Mouse (Mus musculus): ENCODE results near the gene Gnai1.

Gnai1 gene

DNA sequence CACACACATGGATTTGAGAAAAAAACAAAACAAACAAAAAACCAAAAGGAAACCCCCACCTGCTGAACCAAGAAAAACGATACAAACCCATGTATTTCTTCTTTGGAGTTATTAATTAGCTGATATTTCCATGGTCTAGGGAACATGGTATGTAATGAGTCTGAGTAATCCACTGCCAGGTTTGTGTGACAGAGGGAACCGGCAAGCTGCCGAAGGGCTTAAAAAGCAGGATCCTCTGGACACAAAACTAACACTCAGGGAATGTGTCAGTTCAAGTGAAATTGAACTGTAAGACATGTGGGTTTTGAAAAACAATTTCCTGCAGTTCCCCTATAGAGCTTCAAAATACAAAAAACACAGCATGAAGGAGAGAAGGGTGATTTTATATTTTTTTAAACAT, 72.1 kb downstream of the Gnai1 start:
- no peak for DNase-seq (ENCODE audit: low spot score)

DNA sequence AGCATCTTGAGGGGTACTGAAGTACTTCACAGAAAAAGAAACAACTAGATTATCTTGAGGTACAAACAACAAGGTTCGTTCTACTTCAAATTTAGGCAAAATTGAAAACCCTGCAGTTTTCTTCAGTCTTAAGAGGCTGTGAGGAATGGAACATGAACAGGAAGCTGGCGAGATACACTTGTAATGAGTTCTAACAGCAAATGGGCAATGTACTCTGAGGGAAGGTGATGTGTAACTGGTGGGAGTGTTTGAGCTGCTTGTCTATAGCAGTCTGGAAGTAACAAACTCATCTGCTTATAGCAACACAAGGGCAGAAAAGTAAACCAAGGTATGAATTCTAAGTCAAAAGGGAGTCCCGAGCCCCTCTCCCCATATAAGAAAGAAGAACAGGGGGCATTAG, 78.1 kb downstream of the Gnai1 start:
- DNase-seq (ENCODE audit: low spot score): no peak

DNA sequence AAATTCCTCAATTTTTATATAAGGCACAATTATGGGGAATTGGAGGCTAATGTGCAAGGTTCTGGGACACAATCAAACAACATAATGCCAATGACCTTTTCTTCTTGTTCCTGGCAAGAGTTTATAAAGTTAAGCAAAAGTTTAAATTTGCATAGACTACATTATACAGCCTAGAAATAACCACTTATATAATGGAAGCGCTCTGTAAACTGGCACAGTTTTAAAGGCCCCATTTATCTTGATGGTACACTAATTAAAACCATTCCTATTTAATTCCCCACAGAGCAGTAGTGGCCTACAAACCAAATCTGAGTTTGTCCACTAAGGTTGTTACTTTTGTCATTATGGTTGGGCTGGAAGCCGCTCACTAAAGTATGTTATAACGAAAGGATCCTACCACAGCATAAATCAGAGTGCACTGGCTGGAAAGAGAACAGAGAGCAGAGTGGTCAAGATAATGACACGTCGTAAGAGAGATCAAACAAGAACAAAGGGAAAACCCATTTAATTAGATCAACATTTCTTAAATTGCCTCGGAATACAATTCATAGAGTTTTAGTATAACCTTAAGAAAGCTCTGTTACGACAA, 85.7 kb downstream of the Gnai1 start:
- DNase-seq (ENCODE audit: low spot score): no peak

DNA sequence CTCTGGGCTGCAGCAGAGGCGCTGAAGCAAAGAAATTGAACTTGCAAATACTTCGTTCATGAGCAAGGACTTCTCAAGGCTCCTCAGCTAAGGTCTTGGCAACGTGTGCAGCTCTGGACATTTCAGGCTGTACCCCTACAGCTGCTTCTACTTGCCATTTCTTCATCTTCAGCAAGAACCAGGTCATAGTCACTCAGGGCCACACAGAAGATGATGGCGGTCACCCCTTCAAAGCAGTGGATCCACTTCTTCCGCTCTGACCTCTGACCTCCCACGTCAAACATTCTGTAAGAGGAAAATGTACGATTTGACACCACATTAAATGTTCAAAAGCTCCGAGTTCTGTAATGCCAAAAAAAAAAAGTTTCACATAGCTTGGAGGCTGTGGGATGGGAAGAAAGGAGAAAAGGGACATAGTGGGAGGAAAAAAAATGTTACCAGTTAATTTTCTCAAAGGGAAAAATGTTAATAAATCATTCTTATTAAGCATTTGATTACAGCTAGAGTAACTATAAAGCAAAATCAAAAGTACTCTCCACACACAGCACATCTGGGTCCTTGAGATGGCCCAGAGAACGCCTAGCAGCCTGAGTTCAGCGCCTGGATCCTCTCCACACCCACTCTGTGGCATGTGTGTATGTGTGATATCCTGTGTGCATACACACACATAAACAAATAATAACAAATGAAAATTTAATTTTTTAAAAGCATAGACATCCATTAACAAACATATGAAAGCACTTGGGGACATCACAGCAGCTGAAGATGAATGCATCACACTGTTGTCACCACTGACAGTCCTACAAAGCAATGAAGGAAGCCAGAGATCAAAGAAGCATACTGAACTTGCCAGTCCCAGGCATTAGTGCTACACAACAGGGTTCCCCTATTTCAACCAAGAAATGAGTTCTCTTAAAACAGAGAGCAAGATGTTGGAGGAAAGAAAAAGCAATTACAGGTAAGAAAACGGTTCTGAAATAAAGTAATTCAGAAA, 86.6 kb downstream of the Gnai1 start:
- no peak for DNase-seq (ENCODE audit: low spot score)

DNA sequence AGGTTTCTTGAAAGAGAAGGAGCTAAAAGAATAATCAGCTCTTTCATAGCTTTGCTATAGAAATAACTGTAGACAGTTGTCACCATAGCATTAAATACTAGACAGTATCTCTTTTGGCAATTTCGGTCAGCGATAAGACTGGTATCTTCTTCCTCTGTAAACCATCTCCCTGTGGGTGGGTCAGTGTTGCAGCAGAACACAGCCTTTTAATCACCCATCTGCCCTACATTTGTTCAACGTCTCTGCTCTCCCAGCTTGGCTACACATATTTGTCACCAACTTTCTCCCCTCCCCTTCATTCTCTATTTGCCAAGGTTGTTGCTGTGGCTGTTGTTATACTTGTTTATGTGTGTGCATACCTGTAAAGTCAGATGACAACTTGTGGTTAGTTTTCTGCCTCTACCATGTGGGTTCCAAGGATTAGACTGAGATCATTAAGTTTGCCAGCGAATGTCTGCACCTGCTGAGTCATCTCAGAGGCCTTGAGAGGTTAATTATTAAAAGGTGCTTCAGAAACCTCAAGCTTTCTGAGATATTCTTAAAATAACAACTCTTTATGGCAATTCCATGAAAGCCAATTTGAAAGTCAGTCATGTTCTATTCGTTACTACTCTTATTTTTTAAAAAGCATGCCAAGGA, 109.7 kb downstream of the Gnai1 start:
- no peak for DNase-seq (ENCODE audit: low spot score)

DNA sequence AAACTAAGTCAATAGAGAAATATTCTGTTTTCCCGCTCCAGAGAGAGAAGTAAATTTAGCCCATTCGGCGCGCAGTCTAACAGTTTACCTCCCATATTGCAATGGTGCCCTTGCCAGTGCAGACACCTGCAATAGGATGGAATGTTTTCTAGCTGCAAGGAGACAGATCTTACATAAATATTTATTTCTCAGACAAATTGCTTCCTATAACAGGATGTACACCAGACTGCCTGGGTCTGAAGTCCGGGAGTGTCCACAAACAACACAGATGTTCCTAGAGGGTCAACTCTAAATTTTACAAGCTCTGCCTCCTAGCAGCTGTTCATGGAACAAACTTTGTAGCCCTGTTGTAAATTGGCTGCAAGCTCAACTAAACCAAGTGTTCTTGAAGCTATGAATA, 111.0 kb downstream of the Gnai1 start:
- DNase-seq (ENCODE audit: low spot score): no peak

DNA sequence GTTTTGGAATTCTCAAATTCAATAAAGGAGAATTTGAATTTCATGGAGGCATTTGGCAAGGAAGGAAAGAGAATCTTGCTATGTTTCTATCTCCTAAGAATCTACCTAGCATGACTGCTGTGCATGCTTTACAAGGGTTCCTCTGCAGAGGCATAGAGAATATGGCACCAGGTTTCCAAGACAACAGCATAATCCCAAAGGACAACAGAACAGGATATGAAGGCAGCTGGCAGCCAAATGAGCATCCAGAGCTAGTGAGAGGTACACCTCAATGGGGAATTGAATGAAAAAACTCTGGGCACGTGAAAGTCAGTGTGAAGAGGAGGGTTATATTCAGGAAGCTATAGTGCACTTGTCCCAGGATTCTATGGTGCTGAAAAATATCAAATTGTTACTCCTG, 130.8 kb downstream of the Gnai1 start:
- no peak for DNase-seq (ENCODE audit: low spot score)

DNA sequence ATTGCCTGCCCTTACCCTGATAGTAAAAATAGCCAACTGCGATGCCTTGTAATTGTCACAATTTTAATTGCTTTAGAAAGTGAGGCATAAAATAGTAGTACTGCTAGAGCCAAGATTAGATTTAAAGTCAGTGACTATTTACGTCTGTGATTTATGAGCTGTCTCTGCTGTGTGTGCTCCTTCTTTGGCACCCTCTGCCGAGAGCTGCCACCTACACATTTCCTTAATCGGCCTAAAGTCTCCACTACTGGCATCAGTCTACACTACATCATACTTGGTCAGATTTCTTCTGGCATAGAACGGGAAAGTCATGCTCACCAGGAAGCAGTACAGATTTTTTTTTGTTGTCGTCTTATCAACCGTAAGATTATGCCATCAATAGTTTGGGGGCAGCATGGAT, 131.3 kb downstream of the Gnai1 start:
- no peak for DNase-seq (ENCODE audit: low spot score)

DNA sequence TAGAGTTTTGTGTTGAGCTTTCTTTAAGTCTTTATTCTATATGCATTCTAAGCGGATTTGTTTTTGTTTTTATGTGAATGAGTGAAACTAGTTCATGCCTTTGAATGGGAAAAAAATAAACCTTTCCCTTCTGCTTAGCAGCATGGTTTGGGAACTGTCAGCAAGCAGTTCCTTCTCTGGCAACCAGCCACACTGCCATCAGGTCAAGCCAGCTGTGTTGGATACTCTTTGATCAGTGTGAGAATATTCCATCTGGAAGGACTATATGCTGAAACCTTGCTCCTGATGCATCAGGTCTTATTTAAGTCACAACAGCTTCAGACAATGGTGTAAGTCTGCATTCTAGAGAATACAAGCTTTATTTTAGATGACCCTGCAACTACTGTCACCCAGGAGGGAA, 139.3 kb downstream of the Gnai1 start:
- no peak for DNase-seq (ENCODE audit: low spot score)

DNA sequence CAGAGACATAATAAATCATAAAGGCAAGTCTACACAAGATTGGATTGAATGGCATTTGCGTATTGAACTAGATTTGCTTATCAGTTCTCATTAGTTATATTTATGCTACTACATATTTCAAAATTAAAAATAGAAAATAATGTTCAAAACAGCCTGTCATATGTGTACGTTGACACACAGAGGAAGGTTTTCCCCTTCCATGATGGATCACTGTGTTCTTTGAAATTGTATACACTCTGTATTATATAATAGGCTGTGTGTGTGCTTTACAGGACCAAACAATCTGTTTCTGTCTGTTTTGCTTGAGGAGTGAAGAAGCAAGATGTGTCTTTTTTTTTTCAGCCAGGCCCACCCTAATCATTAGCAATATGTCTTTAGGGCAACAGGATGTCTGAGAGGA, 141.9 kb downstream of the Gnai1 start:
- DNase-seq (ENCODE audit: low spot score): no peak

DNA sequence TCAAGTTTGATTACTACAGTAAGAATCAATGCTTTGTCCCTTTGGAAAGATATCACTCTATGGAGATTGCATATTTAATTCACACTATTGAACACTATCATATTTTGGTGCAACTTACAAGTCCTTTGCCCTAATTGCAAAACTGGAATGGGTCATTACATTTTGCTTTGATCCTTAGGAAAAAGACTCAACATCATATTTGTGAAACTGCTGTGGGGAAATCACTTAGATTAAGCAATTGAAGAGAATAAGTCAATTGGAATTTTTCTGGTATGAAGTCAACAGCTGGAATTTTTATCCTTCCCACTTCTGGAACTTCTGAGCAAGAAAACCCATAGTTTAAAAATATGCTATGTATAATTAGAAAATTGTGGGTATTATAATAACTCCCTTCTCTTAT, 142.3 kb downstream of the Gnai1 start:
- DNase-seq (ENCODE audit: low spot score): no peak

Measured in ovary, postnatal 36 days (tissue).